Mouse (Mus musculus) Muller cell, postnatal 12 days (primary cell): ENCODE data around the gene Trim15.

ENCODE experiments used
- DNase-seq: peaks from one replicate; pipeline ENCODE4 v3.0.0-alpha.2; 2015; ENCODE audit errors: inconsistent ontology term

Trim15 gene

DNA sequence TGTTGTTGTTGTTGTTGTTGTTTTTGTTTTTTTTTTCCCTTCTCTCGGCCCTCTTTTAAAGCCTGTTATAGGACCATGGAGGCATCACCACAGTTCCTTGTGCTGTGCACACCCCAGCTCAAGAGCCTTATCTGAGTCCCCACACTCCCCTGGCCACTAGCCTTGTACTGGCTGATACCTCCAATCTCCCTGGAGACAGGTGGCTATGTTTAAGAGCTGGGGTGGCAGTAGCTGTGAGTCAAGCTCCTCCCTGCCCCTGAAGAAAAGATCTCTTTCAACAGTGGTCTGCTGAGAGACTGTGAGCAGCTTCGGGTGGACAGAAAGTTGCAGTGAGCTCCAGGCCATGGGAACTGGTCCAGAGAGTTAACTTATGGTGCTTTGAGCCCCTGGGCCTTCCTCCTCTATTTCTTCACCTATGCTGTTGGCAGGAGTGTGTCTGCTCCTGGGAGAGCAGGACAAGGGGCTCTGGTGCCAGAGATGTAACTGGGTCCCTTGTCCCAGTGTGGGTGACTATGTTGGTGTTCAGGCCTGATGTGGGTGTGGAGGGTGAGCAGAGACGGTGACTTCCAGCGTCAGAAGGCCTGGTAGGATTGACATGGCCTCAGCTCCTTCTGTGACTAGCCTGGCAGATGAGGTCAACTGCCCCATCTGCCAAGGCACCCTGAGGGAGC, 2.4 kb upstream of the Trim15 start, which contains the start of gene Trim10:
Trim10 (plus strand) TSS at position 291 of the 671 bp plus-strand sequence.
- no peak for DNase-seq

DNA sequence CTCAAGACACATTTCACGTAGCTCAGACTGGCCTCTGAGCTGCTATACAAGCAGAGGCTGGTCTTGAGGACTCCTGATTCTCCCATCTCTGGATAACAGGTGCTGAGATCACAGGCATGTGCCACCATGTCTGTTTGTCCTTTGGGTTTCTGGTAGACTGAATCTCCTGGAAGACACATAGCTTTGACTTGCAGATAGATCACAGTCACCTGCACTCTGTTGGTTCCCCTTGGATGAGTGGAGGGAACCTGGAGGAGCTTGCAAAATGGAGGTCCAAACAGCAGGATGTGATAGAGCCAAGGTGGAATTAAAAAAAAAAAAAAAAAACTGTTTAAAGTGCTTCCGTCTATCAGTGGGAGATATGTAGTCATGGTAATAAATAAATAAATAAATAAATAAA, 1.8 kb upstream of the Trim15 start:
- DNase-seq, result no peak

DNA sequence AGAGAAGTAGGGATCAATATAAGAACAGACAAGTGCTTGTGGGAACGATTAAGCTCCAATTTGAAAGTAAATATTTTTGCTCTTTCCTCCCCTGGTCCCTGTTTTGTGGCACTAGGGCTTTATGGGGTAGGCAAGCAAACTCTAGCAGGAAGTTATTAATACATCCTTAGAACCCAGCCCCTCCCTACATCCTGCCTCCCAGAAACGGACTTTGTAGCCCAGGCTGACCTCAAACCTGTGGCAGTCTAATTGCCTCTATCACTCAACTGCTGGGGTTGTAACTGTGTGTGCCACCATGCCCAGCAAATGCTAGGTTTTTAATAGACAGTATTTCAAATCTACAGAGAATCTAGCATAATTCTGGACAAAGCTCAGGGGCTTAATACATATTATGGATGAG, 5.3 kb downstream of the Trim15 start:
- no peak for DNase-seq

DNA sequence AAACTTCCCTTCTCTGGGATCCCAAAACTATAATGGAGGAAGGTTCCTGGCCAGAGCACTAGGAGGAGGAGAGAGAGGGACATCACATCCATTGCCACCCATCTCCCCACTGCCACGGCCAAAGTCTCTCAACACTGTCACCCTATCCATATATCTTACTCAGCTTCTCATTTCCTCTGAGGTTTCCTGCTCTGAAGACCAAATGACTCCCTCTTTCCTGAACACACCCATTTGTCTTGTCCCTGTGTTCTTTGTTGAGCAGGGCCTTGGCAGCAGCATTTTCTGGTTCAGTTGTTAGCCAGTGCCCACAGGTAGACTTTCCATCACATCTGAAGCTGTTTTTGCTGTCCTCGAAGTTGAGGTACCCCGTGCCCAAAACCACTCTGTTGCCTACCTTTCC, 8.8 kb downstream of the Trim15 start:
- no peak for DNase-seq

DNA sequence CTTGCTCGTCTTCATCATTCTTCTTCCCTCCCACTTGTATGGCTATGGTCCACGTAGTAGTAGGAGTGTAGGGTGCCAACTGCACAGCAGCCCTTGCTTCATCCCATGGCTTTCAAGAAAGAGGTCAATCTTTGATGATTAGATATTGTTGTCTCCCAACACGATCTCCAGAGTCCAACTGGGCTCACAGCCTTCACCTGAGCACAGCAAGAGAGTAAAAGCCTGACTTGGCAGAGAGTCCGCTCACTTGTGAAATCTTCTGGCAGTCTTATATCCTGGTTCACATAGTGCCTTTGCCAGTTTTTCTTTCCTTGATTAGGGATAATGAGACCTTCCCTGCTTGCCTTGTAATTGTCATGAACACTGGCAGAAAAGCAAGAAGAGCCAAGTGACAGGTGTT, 10.8 kb downstream of the Trim15 start:
- DNase-seq, result no peak

DNA sequence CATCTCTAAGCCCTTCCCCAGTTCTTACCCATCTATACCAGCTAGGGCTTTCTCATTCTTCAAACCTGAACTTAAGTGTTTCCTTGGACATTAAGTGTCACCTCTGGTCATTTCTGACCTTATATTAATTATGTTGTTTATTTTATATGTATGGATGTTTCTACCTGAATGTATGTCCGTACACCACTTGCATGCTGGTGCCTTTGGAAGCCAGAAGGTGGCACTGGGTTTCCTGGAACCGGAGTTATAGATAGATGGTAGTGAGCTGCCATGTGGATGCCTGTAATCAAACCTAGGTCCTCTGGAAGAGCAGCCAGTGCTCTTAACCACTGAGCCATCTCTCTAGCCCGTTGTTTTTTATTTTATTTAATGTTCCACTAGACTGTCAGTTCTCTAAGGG, 11.5 kb downstream of the Trim15 start:
- no peak for DNase-seq

DNA sequence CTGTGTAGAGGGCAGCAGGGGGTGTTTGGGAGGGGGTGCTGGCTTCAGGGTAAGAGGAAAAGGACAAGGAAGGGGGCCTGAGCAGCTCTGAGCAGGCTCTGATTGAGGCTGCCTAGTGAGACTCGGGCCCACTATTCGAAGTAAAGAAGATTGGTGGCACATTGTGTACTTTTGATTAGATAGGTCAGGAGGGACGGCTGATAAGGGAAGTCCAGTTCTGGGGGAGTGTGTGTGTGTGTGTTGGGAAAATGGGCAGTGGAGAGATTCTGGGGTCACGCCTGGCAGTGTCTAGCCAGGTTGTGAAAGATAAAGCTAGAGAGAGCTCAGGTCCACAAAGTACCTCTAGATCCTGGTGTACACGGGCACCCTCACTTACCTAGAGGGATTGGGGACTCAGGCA, 15.4 kb downstream of the Trim15 start:
- no peak for DNase-seq

DNA sequence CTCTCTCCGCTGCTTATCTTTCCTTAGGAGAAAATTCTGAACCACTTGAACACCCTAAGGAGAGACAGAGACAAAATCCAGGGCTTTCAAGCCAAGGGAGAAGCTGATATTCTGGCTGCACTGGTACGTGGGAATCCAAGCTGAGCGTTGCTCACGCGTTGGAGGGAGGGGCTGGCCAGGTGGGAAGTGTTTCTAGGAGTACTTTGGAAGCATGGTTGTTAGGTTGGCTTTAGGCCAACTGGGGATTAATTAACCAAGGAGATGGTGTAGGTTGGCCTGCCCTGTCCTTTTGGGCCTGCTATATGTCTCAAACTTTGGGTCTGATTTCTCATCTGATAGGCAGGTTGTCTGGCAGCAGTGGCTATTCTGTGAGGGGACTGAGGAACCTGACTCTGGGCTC, 15.8 kb downstream of the Trim15 start:
- no peak for DNase-seq

DNA sequence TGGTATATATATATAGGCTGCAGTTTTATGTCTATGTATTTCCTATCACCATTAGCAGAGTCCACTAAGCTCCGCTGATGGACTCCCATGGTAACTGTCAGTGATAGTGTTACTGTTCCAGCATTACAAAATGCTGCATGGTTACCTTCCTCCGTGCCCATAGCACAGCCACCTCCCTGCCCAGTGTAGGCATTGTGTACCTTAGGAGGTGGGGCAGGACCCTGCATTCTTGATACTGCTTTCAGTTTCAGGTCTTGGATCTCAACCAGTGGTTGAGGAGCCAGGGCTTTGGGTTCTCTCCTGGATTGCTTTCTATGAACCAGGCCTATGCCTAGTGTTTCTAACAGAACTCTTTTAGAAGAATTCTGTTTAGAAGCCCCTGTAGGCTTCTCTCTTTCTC, 17.0 kb downstream of the Trim15 start:
- DNase-seq, result no peak

DNA sequence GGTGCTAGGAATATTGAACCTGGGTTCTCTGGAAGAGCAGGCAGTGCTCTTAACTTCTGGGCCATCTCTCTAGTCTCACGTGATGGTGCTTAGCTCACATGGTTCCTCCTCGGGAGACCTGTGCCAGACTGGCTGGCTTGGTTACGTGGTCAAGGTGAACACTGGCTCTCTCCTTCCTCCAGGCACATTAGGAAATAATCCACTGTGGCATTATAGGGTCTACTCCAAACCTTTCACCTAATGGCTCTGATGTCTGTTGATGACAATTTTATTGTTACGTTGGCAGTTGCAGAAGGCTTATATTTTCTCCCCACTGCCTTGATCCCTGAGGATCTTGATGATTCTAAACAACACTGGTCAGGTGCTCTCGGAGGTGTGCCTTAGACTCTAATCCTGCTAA, 18.1 kb downstream of the Trim15 start:
- DNase-seq, result no peak

DNA sequence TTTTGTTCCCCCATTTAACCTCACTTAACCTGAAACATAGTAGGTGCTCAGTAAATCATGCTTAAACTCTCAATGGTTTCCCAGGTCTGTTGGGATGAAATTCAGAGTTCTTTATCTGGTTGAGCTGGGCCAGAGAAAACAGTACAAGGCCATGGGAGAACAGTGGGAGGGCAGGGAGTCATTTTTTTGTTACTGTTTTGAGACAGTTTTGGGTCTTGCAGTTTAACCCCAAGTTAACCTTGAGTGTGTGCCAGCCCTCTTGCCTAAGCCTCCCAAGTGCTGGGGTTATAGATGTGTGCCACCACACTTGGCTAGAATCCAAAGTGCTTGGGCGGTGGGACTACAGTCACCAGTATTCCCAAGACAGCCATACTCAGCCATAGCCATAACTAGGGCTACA, 22.3 kb downstream of the Trim15 start:
- no peak for DNase-seq

DNA sequence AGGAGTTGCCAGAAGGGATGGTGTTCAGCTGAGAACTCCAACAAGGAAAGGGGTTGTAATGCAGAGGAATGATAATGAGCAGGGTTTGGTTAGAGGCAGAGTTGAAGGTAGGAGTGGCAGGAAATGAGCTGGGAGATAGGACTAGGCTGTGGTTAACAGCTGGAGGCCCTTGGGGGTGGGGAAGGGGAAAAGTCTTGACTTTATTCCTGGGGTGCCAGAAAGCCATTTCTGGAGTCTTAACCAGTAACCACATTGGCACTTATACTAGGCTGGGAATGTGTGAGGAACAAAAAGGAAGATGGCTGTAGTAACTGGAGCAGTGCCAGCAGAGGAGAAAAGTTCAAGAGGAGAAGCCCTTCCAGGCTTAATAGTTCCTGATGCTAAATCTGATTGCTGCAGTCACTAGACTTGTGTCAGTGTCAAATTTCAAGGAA, 22.7 kb downstream of the Trim15 start:
- DNase-seq, result peak; percentile 51

DNA sequence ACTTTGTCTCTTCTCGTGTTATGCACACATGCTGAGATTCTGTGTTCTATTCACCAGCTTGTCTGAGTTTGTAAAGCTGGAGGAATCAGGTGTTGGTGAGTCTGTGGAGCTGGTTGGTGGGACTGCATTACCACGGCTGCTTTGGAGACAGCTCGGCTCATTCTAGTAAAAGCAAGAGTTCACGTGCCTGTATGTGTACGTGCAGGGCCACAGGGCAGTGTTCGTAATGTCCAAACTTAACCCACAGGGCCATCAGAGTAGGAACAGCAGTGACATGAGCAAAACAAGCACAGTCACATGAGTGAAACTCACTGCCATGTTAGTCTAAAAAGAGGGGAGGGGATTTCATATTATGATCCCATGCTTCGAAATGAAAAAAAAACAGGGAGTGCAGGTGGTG, 23.3 kb downstream of the Trim15 start:
- DNase-seq, result no peak

DNA sequence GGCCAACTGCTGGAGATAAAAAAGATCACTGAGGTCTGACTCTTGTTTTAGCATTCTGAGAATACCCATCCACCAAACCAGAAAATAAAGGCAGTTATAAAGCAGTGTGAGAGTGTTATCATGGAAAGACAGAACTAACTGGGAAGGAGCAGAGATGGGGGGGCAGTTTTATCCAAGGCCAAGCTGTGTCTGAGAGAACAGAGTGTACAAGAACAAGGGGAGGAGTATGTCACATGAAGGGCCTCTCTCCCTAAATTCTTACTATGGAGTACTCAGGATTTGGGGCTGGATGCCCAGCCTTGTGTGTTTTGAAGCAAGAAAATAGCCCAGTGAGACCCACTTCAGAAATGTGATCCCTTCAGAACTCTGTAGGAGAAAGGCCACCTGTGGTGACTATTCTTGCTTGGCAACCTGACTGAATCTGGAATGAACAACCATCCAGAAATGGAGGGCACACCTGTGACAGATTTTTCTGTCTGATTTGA, 26.0 kb downstream of the Trim15 start:
- no peak for DNase-seq

DNA sequence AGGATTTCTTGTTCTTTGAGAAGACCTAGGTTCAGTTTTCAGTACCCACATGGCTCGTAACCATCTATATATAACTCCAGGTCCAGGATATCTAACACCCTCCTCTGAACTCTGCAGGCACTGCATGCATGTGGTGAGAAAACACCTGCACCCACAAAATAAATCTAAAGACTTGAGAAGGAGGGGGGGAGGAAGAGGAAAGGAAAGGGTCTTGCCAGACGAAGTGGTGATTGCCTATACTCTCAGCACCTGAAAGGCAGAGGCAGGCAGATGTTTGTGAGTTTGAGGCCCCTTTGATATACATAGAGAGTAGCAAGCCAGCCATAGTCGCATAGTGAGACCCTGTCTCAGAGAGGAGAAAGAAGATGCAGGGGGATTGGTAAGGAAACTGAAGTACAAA, 27.1 kb downstream of the Trim15 start:
- DNase-seq, result no peak

DNA sequence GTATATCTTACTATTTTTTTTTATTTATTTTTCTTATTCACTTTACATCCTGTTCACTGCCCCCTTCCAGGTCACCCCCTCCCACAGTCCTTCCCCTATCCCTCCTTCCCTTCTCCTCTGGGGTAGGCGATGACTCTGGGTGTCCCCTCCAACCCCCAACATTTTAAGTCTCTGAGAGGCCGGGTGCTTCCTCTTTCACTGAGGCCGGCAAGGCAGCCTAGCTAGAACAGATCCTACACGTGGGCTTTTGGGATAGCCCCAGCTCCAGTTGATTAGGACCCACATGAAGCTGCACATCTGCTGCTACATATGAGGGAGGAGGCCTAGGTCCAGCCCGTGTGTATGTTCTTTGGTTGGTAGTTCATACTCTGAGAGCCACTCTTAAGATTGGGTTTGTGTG, 28.0 kb downstream of the Trim15 start:
- no peak for DNase-seq

DNA sequence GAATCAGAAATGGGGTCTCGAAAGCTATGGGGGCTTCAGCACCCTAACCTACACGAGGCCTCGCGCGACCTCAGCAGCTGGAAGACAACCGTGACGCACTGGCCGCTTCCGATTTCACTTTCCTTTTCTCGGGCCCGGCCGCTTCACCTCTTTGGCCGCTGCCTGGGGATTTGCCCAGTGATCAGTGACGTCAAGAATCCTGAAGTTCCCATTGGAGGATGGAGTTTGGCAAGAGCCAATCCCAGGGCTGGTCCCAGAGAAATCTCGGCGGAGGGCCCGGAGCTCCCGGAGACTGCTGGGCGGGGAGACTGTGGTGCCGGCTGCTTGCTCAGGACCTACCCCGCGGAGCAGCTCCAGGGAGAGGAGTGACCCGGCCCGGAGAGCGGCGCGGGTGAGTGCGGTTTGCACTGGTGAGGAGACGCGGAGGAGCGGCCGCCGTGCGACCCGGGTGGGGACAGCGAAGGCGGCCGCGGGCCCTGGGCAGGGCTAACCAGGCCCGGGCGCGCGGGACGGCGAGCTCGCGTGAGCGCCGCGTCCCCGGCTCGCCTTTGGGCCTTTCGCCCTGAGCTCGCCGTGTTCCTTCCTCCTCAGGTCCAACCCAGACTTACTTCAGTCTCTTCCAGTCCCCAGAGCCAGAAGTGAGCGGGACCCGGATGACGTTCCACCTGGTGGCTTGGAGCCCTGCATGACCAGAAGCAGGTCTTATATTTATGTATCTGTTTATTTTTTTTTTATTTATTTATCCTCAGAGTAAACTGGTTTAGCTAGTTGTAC, 29.9 kb downstream of the Trim15 start, which contains the start of gene Trim26:
Trim26 (plus strand) TSS at position 261 of the 774 bp plus-strand sequence.
- peak; percentile 99 for DNase-seq

DNA sequence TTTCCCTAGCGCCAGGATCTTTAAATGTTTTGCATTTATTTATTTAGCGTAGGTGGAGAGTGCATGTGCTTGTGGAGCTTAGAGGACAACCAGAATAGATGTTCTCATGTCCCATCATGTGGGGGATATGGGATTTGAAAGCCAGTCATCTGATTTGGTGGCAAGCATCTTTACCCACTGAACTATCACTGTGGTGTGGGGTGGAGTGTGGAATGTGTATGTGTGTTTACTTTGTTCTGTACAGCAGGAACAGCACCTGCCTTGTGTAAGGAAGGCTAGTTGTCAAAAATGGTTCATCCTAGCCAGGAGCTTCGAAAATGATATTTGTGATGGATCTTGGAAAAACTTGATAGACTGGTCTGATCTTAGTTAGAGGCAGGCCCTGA, 30.6 kb downstream of the Trim15 start:
- DNase-seq, result peak; percentile 28

DNA sequence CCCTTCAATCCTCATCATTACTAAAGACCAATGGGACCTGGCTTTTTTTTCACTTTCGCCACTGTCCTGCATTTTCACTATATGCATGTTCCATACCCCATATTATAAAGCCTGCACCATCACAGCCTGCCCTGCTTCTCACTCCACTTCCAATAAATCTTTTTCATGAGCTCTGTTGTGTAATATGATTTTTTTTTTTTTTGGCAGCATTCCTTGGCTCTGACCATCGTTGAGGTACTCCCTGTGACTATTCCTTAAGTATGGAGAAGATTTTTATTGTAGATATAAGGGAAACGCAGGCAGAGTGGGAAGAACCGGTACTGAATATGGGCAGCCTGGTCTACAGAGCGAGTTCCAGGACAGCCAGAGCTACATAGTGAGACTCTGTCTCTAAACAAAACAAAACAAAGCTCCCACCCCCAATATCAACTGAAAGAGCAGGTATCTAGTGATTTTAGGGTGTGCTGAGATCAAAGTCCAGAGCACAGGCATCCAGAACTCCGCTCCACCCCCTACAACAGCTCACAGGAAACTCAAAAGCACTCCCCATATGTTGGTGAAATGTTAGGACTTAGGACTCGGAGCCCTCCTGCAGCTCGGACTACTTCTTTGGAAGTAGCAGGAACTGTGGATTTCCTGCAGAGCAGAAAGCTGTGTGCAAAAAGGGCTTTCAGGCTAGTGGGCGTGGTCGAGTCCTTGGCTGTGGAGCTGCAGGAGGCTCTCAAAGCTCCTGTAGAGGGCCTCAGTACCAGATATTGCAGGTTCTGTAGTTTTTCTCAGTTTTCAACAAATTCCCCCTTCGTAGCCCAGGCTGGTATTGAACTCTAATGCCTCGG, 31.2 kb downstream of the Trim15 start:
- DNase-seq, result no peak

DNA sequence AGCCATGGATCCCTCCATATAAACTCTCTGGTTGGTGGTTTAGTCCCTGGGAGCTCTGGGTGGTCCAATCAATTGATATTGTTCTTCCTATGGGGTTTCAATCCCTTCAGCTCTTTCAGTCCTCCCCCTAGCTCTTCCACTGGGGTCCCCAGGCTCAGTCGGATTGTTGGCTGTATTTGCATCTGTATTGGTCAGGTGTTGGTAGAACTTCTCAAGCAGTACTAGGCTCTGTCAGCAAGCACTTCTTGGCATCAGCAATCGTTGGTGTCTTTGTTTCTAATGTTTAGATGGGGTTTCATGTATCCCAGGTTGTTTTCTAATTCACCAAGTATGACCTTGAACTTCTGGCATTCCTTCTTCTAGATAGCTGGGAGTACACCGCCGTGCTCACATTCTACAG, 34.3 kb downstream of the Trim15 start:
- no peak for DNase-seq

DNA sequence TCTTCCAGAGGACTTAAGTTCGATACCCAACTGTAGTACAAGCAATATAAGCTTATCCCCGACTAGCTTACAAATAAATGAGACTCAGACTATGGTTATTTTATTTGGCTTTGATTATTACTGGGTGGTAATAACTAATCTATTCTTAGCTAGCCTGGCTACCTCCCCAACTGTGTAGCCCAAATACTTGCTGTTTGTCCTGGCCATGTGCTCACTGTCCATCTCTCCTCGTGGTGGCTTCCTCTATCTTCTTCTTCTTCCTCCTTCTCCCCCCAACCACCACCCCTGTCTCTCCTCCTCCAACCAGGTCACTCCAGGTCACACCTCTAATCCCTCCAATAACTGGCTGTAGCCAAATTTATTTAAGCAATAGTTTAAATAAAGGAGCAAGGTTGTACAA, 36.5 kb downstream of the Trim15 start:
- no peak for DNase-seq

DNA sequence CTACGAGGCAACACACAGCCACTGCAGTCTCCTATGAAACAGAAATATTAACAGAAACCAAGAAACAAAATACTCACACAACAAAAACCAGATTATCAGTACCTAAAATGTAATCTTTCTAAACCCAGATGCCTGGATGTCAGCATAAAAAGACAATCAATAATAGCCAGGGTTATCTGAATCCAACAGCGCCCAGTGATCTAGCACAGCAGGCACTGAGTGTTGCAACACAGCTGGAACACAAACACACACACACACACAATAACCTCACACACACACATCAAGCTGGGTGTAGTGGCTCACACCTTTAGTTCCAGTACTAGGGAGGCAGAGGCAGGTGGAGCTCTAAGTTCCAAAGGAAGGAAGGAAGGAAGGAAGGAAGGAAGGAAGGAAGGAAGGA, 38.5 kb downstream of the Trim15 start:
- no peak for DNase-seq
